Mouse (Mus musculus) heart, postnatal 10 days (tissue): ENCODE data around the gene Napepld. TPM values are rescaled to one million over a fixed set of nuclear protein-coding genes. Genes with fewer than 3 reads are reported as not detected.
"Not testable (repeated sequence)": the region's sequence is repeated elsewhere in the genome, so short reads cannot be mapped to it uniquely, and the experiment has no call there.

Source experiments
- DNase-seq, 2 experiments: peaks; one replicate each; pipeline ENCODE4 v3.0.0; 2021
- intact Hi-C: fragments of 180-260 bp; cut with DNase I; formaldehyde crosslinking; loops from one replicate; pipeline ENCODE4 v1.15.1; 2025
- total RNA-seq, 2 experiments: library from RNA; stranded (reverse); gene quantifications; 2 replicates each; pipeline ENCODE4 v1.2.3; 2021

The Napepld gene
- total RNA-seq, 2 experiments from 2014 or later, result 5.4 to 5.7 TPM

DNA sequence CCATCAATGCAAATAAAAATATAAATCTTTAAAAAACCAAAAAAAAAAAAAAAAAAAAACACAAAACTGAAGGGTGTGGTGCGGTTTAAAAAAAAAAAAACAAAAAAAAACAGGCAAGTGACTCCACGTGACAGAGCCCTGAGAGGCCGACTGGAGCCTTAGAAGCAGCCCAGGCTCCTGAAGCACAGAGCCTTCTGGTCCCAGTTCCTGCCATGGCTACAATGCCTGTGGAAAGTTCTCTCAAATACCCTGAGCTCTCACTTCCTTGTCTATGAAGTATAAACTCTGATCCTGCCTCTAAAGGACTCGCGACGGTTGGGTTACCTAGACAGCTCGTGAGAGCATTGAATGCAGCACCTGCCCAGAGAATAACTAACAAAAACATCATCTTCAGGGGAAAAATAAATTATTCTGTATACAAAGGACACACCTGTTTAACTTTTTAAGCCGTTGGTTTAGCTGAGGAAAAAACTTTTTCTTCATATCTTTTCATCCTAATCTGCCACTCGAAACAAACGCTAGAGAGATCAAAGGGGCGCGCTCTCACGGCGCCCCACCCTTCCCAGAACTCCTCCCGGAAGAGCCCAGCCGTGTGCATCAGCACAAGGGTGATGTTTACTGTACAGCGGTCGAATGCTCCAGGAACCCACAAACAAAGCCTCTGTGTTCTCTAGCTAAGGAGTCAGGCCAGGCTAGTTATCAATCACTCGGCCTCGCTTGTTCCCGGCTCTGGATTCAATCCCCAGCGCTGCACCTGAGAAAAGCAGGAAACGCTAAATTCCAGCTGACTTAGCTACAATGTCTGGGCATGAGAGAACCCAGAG is 28.2 kb downstream of the Napepld start:
- intact Hi-C loops, result no loop called here

DNA sequence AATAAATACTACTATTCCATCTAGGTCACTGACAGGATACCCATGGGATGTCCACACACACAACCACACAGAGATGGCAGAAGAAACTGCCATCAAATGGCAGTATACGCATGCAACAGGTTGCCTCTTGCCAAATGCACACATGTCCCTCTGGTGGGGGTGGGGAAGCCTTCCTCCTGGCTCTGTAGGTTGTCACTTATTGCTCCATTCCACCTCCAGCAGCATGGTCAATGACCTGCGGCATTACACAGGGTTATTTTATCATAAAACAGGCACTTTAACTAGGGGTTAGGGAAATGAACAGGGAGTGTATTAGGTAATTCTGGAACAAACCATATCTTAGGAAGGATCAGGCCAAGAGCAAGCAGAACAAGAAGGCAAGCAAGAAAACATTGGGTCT is 31.9 kb downstream of the Napepld start:
- no peak for DNase-seq
- intact Hi-C loops, result no loop called here

More for the DNA sequence above, 28.2 kb downstream of the Napepld start:
- DNase-seq, result no peak

DNA sequence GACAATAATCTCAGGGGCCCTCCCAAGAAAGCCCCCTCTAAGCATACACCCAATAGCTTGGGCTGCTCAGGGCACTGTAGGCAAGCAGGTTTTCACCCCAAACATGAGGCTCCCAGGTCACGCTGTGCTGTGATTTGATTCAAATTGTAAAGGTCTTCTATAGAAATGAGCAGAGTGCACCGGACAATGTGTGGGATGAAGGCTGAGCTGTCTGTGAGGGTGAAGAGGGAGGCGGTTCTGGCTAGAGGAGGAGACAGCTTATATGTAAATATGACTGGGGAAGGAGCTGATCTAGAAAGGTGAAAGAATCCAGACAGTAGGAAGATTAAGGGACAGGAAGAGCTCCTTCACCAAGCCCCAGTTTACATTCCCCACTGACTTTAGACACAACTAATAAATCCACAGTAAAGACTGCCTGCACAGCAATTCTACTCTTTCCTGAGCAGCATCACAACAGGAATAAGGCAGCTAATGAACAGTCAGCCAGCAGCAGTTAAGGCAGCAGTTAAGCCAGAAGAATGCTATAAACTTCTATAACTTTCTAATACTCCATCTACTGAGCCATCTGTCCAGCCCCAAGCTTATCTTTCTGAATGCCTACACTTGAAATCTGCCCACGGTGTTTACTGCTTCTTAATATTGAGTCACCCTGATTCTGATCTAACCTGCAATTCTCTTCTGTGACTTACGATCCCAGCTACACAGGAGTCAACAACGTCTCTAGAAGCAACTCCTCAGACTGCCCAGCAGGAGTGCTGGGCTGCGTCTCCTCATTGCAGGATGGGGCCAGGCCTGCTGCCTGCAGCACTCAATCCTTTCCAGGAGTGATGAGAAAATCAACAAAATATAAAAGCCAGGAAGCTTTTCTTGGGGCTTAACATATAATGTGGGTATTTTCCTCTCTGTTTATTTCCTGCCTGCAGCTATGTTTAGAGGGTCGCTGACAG is 33.7 kb downstream of the Napepld start:
- no peak for DNase-seq
- intact Hi-C loops, result no loop called here

DNA sequence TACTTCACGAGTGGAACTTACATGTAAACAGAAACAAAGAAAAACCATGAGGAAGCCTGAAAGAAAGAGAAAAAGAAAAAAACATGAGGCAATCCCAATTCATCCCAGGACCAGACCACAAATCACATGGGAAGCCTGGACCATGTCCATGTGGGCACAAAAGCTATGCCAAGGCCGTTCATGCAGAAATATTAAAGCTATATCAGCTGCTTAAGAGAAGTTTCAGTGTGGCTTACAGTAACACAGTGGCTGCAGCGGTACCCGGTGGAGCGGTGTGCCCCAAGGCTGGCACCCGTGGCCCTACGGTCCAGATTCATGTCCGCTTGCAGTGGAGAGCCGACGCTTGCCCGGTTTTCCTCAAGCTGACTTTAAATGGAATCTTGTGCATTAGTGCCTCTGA is 38.1 kb downstream of the Napepld start:
- DNase-seq, result no peak
- intact Hi-C loops, result no loop called here

DNA sequence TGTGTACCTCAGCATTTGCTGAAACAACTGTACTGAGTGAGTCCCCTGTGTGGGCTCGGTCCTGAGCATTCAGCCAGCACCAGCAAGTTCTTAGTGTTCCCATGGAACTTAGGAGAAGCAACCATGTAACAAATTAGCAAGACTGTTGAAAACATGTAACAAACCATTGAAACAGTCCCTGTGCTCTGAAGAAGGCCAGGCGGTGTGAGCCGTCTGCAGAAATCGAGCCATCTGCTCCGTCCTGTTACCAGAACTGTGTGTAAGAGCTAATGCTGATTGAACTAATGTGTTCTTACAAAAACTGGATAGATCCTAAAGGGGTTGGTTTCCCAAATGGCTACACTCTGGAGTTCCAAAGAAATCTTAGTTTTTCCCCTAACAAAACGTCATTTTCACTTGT is 40.3 kb downstream of the Napepld start:
- intact Hi-C loops, result no loop called here
- no peak for DNase-seq

DNA sequence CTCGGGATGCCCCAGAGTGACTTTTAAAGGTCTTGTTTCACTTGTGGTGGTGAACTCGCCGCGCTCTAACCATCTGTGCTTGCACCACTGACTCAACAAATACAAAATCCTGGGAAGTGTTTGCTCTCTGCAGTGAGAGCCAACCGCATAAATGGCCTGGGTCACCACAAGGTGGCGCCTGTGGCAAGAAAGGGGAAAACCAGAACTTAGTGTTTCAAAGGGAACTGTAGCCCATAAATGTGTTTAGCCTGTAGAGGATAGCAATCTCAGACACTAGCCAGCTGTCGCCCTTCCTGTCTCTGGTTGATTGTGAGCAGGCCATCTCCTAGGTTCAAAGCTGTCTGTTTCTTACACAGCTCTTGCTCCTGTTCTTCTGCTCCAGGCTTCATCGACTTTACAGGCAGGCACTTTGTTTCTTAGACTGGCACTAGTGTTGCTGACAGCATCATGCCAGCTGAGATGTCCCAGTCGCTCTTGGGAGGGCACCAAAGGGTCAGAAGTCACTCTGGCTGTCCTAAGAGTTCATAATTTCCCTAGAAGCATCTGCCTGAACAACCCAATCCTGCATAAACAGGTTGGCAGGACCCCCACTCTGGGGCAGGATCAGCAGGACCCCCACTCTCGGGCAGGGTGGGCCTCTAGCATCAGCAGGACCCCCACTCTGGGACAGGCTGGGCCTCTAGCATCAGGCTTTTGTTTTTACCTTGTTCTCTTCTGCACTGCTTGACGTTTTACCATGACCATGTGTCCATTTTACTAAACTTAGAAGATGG is 42.4 kb downstream of the Napepld start:
- DNase-seq, result peak; percentile 86 to 91
- intact Hi-C loops, result loop anchor here (1.0 kb wide), 1 partner anchor 76 kb away; no protein-coding TSS in a partner anchor

DNA sequence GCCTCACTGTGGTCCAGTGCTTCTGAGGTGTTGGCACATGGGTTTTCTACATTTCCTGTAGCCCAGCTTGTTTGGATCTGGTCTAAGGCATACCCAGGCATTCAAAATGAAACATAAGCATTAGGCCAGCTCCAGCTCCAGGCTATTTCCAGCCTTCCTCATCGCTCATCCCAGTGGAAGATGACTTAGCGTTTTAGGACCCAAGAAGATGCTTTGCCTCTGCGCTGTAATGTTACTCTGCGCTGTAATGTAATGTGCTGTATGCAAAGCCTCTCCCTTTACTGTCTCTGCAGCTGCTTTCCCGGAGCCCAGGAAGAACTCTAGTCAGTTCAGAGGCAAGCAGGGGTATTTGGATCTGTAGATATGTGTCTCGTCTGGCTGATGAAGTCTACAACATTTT is 43.2 kb downstream of the Napepld start:
- intact Hi-C loops, result loop anchor here (1.0 kb wide), 1 partner anchor 77 kb away; no protein-coding TSS in a partner anchor
- DNase-seq, result no peak

DNA sequence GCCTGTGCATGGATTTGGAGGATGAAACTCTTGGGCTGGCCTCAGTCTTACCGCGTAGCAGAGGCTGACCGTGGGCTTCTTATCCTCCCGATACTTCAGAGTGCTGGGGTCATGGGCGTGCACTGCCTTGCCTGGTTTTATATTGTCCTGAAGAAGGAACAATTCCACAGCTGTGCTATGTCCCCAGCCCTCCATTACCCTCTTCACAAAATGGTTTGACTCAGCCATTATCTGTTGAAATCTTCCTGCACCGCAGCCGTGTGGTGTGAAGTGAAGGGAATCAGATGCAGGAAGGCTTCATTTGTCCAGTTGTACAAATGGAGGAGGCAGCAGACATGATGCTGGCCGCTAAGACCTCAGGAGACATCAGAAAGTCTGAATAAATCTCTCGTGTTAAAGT is 44.3 kb downstream of the Napepld start:
- intact Hi-C loops, result no loop called here

DNA sequence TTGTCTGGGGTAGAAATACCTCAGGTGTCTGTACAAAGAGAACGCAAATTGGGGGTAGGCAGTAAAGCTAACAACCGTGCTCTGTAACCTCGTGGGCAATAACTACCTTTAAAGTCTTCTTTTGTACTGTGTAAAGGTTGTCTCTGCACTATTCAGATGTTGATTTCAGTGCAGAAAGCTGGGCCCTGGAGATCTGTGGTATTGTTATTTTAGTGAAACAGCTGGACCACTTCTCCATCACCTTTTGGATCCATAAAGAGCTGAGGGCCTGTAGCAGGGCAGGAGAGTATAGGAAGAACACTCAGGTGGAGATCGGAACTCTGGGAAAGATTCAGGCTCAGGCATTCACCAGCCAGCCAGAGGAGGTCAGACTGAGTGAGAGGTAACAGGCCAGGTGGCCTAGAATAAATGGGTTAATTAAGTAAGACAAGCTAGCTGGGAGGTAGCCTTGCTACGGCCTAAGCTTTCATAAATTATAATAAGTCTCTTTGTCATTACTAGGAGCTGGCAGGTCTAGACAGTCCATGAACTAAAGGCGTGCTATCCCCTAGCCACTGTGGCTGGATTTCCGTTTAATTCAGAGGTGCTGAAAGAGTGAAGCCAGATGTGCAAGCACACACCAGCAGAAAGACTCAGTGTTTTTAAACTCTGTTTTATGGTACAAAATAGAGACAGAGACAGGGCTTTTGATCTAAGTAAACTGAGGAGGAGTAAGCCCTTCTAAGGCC is 49.1 kb downstream of the Napepld start:
- DNase-seq, result no peak
- intact Hi-C loops, result loop anchor here (5.0 kb wide), 1 partner anchor 865 kb away; no protein-coding TSS in a partner anchor

More for the DNA sequence above, 44.3 kb downstream of the Napepld start:
- no peak for DNase-seq

DNA sequence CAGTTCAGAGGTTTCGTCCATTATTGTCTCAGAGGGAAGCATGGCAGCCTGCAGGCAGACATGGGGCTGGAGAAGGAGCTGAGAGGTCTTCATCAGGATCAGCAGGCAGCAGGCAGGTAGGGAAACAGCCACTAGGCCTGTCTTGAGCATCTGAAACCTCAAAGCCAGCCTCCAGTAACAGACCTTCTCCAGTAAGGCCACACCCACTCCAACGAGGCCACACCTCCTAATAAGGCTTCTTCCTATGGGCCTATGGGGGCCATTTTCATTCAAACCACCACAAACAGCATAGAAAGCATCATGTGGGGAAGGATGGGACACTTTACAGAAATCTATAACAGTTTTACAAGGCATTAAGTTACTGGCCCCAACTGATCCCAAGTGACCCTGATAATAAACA is 50.5 kb downstream of the Napepld start:
- DNase-seq, result no peak
- intact Hi-C loops, result loop anchor here (5.0 kb wide), 1 partner anchor 867 kb away; no protein-coding TSS in a partner anchor

DNA sequence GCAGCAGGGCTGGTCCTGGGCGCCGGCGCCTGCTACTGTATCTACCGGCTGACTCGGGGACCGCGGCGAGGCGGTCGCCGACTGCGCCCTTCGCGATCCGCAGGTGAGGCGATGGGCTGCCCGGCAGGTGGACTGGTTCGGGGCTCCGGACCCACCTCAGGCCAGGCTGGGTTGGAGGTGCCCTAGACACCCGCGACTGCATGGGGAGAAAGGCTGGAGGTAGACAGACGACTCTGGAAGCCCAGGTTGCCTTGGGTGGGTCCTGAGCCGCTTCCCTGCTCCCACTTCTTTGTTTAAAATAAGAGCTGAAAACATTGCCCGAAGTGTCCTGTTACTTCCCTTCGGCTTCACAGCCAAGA is 55.1 kb downstream of the Napepld start:
- intact Hi-C loops, result loop anchor here (1.0 to 10.0 kb wide), 2 partner anchors 55 to 321 kb away; partner anchors contain the start of gene Napepld
- no peak for DNase-seq

DNA sequence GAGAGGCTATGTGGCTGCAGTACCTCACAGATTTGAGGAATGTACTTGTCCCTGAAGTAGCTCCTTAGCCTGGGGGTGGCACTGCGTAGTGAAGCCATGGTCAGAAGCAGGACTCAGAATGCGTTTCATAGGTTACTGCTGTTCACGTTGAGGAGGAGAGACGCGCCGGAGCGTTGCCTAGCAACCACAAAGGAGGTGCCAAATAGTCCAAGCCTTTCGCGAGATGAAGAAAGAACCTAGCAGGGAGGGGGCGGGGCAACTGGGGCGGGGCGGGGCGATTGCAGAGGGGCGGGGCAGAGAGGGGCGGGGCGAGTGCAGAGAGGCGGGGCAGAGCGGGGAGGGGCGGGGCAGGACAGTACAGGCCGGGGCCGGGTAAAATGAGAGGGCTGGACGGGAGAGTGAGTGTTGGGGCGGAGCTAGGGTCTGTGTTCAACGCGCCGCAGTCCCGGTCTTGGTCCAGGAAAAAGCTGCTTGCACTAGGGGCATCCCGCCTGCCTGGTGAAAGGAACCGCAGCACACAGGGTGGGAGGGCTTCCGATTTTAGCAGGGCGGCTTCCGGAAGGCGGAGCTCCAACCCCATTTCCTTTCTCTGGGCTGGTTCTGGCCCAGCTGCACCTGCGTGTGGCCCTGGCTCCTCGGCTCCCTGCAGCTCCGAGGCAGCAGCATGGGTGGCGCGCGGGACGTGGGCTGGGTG is 55.6 kb downstream of the Napepld start, which contains the start of the genes Fbxl13 and Armc10:
Gene Fbxl13 (minus strand): TSS at position 196 of the 694 bp plus-strand sequence.
Gene Armc10 (plus strand): TSS at position 375 of the 694 bp plus-strand sequence.
- DNase-seq, result peak; percentile 85 to 87

DNA sequence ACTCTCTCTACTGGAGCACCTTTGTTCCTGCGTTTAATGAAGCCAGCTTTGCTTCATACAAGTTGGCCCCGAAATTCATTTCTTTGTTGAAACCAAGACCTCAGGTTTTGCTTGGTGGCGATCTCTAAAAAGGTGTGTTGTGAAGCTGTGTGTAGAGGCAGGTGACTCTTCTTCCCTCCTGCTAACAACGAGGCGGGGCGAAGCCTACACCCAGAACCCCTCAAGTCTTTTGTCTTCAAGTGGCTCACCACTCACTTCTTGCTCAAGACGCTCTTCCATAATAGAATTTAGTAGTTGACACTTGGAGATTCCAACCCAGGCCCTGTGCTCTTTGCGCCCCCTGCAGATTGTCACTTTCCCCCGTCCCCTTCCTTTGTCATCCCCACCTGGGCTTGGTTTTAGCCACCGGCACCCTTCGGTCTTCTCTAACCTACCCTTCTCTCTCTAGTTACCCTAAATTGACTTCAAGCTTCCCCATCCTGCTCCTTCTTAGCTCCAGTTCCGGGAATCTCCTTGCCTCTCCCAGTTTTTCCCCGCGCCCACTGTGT is 56.2 kb downstream of the Napepld start:
- intact Hi-C loops, result loop anchor here (2.0 to 10.0 kb wide), 2 partner anchors 320 to 762 kb away; partner anchors contain the start of genes Phtf2 and Tmem60
- no peak for DNase-seq

More for the DNA sequence above, 55.6 kb downstream of the Napepld start, which contains the start of the genes Fbxl13 and Armc10:
- intact Hi-C loops, result loop anchor here (1.0 to 10.0 kb wide), 3 partner anchors 56 to 763 kb away; partner anchors contain the start of genes Napepld, Phtf2 and Tmem60

DNA sequence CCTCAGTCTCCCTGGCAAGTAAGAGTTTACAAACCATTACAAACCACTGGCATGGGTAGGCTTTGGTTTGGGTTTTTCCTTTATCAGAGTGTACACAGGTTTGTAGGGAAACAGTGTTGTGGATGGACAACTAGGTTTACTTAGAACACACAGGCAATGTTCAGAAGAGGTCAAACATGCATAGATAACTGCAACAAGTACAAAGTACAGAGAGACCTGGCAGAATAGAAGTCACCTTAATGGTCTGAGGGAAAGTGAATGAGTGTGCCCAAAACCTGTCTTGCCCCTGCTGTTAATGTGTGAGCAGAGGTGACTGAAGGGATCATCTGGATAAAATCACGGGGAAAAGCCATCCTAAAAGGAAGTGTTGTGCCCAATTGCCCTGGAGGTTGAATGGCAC is 57.6 kb downstream of the Napepld start:
- DNase-seq, result no peak
- intact Hi-C loops, result loop anchor here (2.0 to 10.0 kb wide), 2 partner anchors 319 to 761 kb away; partner anchors contain the start of genes Phtf2 and Tmem60

DNA sequence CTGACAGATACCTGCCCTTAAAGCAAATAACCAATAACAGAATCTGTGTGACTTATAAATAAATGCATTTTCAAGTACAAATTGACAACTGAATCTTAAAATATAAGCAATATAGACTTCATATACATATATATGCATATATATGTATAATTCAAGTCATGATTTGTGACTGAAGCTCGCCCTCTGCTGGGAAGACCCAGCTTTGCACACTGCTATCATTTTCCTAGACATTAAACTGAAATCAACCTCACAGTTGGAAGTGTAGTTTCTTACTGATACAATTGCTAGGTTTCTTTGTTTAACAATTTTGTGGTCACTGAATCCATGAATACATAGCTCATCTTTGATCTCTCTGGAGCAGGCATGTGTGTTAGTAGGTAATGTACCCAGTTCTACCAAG is 60.2 kb downstream of the Napepld start:
- peak; percentile 34 to 49 for DNase-seq
- intact Hi-C loops, result loop anchor here (1.0 to 10.0 kb wide), 3 partner anchors 207 to 376 kb away; no protein-coding TSS in a partner anchor

DNA sequence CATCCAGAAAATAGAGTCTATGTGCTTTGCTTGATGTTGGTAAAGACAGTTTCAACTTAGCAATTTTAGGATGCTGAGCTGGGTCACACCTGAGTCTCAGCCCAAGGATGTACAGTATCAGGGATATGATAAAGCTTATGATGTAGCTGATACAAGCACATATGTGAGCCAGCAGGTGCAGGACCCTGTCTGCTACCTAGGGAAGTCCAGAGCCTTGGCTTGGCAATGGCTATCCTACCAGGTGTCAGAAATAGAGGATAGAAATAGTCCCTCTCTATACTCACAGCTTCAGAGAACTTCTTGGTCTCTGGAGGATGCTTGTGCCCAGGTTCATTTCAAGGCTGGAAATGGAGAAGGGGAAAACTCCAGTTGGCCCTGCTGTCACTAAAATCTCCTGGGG is 75.3 kb downstream of the Napepld start:
- intact Hi-C loops, result no loop called here
- DNase-seq, result no peak

DNA sequence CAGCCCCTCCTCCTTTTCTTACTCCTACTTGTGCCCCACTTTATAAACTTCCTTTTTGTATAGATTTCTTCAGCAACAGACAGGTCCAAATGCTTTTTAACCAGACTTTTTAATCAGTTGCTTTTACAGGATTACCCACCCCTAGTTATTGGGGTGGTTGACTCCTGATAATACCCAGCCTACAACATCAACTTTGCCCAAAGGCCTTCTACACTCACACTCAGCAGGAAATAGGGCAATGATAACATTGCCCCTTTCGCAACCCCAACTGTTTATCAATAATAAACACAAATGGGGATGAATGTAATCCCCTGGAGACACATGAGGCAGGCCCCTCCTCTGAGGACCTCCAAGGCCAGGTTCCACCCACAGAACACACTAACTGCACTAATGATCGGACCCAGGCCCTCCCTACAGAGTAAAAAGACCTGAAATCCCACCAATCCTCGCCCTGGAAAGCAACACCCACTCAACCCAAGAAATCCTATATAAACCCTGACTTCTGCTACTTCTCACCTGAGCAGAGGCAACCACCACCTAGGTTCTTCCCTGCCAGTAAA is 84.7 kb downstream of the Napepld start:
- no peak for DNase-seq
- intact Hi-C loops, result no loop called here

DNA sequence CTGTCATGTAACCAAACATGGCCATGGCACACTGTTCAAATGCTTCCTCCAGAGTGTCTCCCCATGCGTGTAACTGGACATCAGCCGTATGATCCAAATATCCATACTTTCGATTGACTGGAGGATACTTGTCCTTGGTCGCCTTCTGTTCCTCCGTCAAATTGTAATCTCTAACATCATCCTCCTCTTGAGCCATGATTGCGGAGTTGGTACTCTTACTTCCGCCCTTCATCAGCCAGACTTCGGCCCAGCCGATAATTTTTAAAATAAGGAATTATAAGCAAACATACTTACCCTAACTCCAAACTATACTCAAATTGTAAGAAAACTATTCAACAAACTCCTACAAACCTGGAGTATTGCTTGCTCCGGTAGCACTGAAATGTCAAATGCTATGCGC is 86.9 kb downstream of the Napepld start:
- intact Hi-C loops, DNase-seq: not testable (repeated sequence)
